8 mouse cellular contexts compared by ENCODE assay signal in the genomic region with DNA sequence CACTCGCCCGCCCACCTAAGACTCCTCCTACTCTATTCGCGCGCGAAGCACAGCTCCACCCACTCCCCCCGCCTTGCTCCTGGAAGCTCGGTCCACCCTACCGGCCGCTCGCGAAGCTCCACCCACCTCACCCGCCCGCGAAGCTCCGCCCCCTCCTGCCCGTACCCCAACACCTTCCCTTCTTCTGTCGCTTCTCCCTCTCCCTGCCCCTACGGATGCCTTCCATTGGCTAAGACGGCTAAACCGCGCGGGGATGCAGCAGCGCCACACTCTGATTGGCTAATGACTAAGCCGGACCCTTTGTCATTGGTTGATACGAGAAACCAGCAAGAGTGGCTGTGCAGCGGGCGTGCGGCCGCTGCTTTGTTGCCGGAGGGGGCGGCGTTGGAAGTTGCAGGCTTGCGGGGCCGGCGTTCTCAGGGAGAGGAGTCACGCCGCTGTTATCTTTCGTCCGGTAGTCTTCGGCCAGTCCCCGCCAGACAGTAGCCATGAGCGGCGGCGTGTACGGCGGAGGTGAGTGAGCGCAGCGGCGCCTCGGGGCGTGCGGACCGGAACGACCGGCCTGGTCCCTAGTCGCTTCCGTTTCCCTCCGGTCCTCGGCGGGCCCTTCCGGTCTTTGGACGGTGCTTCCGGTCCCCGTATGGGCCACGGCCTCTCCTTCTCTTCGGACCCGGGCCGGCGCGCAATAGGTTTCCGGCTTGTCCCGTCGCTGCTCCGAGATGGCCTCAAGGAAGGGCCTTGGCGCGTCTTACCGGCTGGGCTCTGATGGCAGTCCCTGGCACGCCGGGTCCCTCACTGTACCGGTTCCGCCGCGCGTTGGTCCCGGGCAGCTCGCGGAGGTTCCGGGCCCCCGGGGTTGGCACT. TPM values are rescaled to one million over a fixed set of nuclear protein-coding genes. Genes with fewer than 3 reads are reported as not detected.
A peak's percentile ranks its signal among the peaks of the same experiment; 100 is the strongest.
DNase-seq lines count a peak whose midpoint lies in the region; ATAC-seq and TF ChIP-seq lines count a peak whose summit lies in the region.

No protein-coding gene starts in this region.

- H3K9me3 ChIP-seq in embryonic facial prominence, embryonic 14.5 days (ENCODE audit: control insufficient read depth, low read length), result no peaks in the 10 kb centered on the region
- no peaks in the 10 kb centered on the region; the same call in 1 of the 2 replicates for H3K9me3 ChIP-seq in limb, embryonic 13.5 days
- H3K9me3 ChIP-seq in midbrain, embryonic 16.5 days (replicated peaks; ENCODE audit: control insufficient read depth, low read length, poor library complexity, severe bottlenecking), result no peaks in the 10 kb centered on the region

- H3K4me2 ChIP-seq in embryonic facial prominence, embryonic 14.5 days (ENCODE audit: low read depth, low read length), result peak overlapping the region; percentile 57
- peak overlapping the region; percentile 80 for H3K4me2 ChIP-seq in limb, embryonic 13.5 days (replicated peaks)
- peak overlapping the region; percentile 77 for H3K4me2 ChIP-seq in midbrain, embryonic 16.5 days (ENCODE audit: low read length)

- ATAC-seq in embryonic facial prominence, embryonic 14.5 days (ENCODE audit: low read depth), result peak; percentile 100
- peak; percentile 100 for ATAC-seq in limb, embryonic 13.5 days (ENCODE audit: low FRiP score, low read depth)
- ATAC-seq in midbrain, embryonic 16.5 days, result peak; percentile 100

- peak overlapping the region; percentile 93 for H3K9ac ChIP-seq in embryonic facial prominence, embryonic 14.5 days (ENCODE audit: low read depth, low read length)
- peak overlapping the region; percentile 86 for H3K9ac ChIP-seq in heart, adult 2 months (ENCODE audit: low read depth, low read length)
- H3K9ac ChIP-seq in limb, embryonic 13.5 days, result peak overlapping the region; percentile 96
- H3K9ac ChIP-seq in midbrain, embryonic 16.5 days (ENCODE audit: low read depth, low read length), result peak overlapping the region; percentile 91

- peak; percentile 17 for TF ChIP-seq POLR2A in heart, adult 2 months (IDR thresholded peaks at IDR 0.05; ENCODE audit: insufficient read depth, low read depth, low read length)

- peaks cover 21% of the 10 kb centered on the region for H3K36me3 ChIP-seq in embryonic facial prominence, embryonic 14.5 days (ENCODE audit: control insufficient read depth, insufficient read depth, low read length)
- H3K36me3 ChIP-seq in heart, adult 2 months (ENCODE audit: control insufficient read depth, insufficient read depth, low read length), result no peaks in the 10 kb centered on the region
- peaks cover 20% of the 10 kb centered on the region for H3K36me3 ChIP-seq in limb, embryonic 13.5 days
- H3K36me3 ChIP-seq in midbrain, embryonic 16.5 days (ENCODE audit: control insufficient read depth, insufficient read depth, low read length), result peaks cover 8% of the 10 kb centered on the region

- intact Hi-C loops in heart, adult 2 months (cut with DNase I), result loop anchor here (1.0 to 10.0 kb wide), 2 partner anchors 28 to 314 kb away; a partner anchor contains a TSS

- TF ChIP-seq EP300 in heart, adult 2 months (IDR thresholded peaks at IDR 0.05; ENCODE audit: insufficient read depth, low read depth, low read length), result no peak

- H3K4me1 ChIP-seq in embryonic facial prominence, embryonic 14.5 days (ENCODE audit: control insufficient read depth, insufficient read depth, low read length), result peaks cover 5% of the 10 kb centered on the region; the same call in 1 of the 2 replicates
- no peaks in the 10 kb centered on the region for H3K4me1 ChIP-seq in heart, adult 2 months (ENCODE audit: control insufficient read depth, insufficient read depth, low read length)
- H3K4me1 ChIP-seq in limb, embryonic 13.5 days, result peaks cover 10% of the 10 kb centered on the region
- H3K4me1 ChIP-seq in midbrain, embryonic 16.5 days (ENCODE audit: control insufficient read depth, insufficient read depth, low read length), result peaks cover 11% of the 10 kb centered on the region

- TF ChIP-seq CTCF in heart, adult 2 months (IDR thresholded peaks at IDR 0.05), result peak; percentile 41

- H3K27ac ChIP-seq in embryonic facial prominence, embryonic 14.5 days (replicated peaks; ENCODE audit: low read depth, low read length), result peak overlapping the region; percentile 87
- H3K27ac ChIP-seq in heart, adult 2 months, result peak overlapping the region; percentile 84
- peak overlapping the region; percentile 79 for H3K27ac ChIP-seq in limb, embryonic 13.5 days
- peak overlapping the region; percentile 90 for H3K27ac ChIP-seq in midbrain, embryonic 16.5 days (ENCODE audit: low read length)

- peak; percentile 99 for DNase-seq in 3T3-L1 (ENCODE audit: low read depth, low spot score)
- DNase-seq in adrenal gland, postnatal 4 days (ENCODE audit: low spot score in 2 of 2), result peak; percentile 92 to 98
- DNase-seq in embryonic facial prominence, embryonic 14.5 days (ENCODE audit: low spot score), result peak; percentile 99
- DNase-seq in heart, adult 2 months, result peak; percentile 97
- DNase-seq in kidney, adult 8-10 months, result peak; percentile 98 to 99
- peak; percentile 97 to 100 for DNase-seq in spleen, postnatal 10 days (ENCODE audit: low spot score in 2 of 2)

- WGBS in embryonic facial prominence, embryonic 14.5 days, result 2% methylated on average over 38 of the region's 90 CpGs
- under 1% methylated on average over 90 of the region's 90 CpGs for WGBS in heart, adult 2 months
- WGBS in limb, embryonic 13.5 days, result under 1% methylated on average over 90 of the region's 90 CpGs
- under 1% methylated on average over 85 of the region's 90 CpGs for WGBS in midbrain, embryonic 16.5 days

- H3K79me2 ChIP-seq in heart, adult 2 months (replicated peaks; ENCODE audit: control insufficient read depth, insufficient read depth, low read length), result no peaks in the 10 kb centered on the region

- H3K27me3 ChIP-seq in embryonic facial prominence, embryonic 14.5 days (replicated peaks; ENCODE audit: control insufficient read depth, insufficient read depth, low read length), result no peaks in the 10 kb centered on the region
- no peaks in the 10 kb centered on the region for H3K27me3 ChIP-seq in heart, adult 2 months (ENCODE audit: control insufficient read depth, insufficient read depth, low read length)
- H3K27me3 ChIP-seq in limb, embryonic 13.5 days, result no peaks in the 10 kb centered on the region
- no peaks in the 10 kb centered on the region for H3K27me3 ChIP-seq in midbrain, embryonic 16.5 days (ENCODE audit: control insufficient read depth, insufficient read depth, low read depth, low read length)

- H3K4me3 ChIP-seq in embryonic facial prominence, embryonic 14.5 days (ENCODE audit: low read depth, low read length), result peak overlapping the region; percentile 94
- H3K4me3 ChIP-seq in heart, adult 2 months, result peak overlapping the region; percentile 59
- H3K4me3 ChIP-seq in limb, embryonic 13.5 days, result peak overlapping the region; percentile 98
- H3K4me3 ChIP-seq in midbrain, embryonic 16.5 days (ENCODE audit: low read depth, low read length), result peak overlapping the region; percentile 96

RNA-seq across cellular contexts. Expression of a gene that starts 2.5 kb away (rescaled TPM):
- total RNA-seq in adrenal gland, postnatal 4 days (2021), result 10 to 100 TPM; 60.0 to 64.9 TPM
- 102 and 124 TPM in 2 replicates for polyA plus RNA-seq in embryonic facial prominence, embryonic 14.5 days (2014; fragmentation: Nextera tagmentation; extraction: Ambion mirVana)
- total RNA-seq in heart, adult 2 months (2021), result 10 to 100 TPM; 22.1 to 22.9 TPM
- polyA plus RNA-seq in heart, adult 2 months (2012; rRNA removed), result 11.1 and 18.1 TPM in 2 replicates
- 167 and 170 TPM in 2 replicates for polyA plus RNA-seq in limb, embryonic 13.5 days (2015; fragmentation: Nextera tagmentation; extraction: Ambion mirVana)
- polyA plus RNA-seq in midbrain, embryonic 16.5 days (2015; fragmentation: Nextera tagmentation; extraction: Ambion mirVana), result 51.6 and 66.6 TPM in 2 replicates

RNA-seq across cellular contexts. Expression of a gene that starts 28.2 kb away (rescaled TPM):
- 100 to 1,000 TPM; 261 to 291 TPM for total RNA-seq in adrenal gland, postnatal 4 days (2021)
- 319 and 331 TPM in 2 replicates for polyA plus RNA-seq in embryonic facial prominence, embryonic 14.5 days (2014; fragmentation: Nextera tagmentation; extraction: Ambion mirVana)
- total RNA-seq in heart, adult 2 months (2021), result 100 to 1,000 TPM; 793 to 933 TPM
- 925 and 1,211 TPM in 2 replicates for polyA plus RNA-seq in heart, adult 2 months (2012; rRNA removed)
- polyA plus RNA-seq in limb, embryonic 13.5 days (2015; fragmentation: Nextera tagmentation; extraction: Ambion mirVana), result 322 and 328 TPM in 2 replicates
- polyA plus RNA-seq in midbrain, embryonic 16.5 days (2015; fragmentation: Nextera tagmentation; extraction: Ambion mirVana), result 297 and 301 TPM in 2 replicates

RNA-seq across cellular contexts. Expression of a gene that starts 28.8 kb away (rescaled TPM):
- total RNA-seq in adrenal gland, postnatal 4 days (2021), result 10 to 100 TPM; 35.5 to 37.9 TPM
- 29.2 and 34.0 TPM in 2 replicates for polyA plus RNA-seq in embryonic facial prominence, embryonic 14.5 days (2014; fragmentation: Nextera tagmentation; extraction: Ambion mirVana)
- total RNA-seq in heart, adult 2 months (2021), result 10 to 100 TPM; 39.3 to 44.8 TPM
- polyA plus RNA-seq in heart, adult 2 months (2012; rRNA removed), result 4.8 and 10.8 TPM in 2 replicates
- polyA plus RNA-seq in limb, embryonic 13.5 days (2015; fragmentation: Nextera tagmentation; extraction: Ambion mirVana), result 30.2 and 33.2 TPM in 2 replicates
- 23.7 and 26.9 TPM in 2 replicates for polyA plus RNA-seq in midbrain, embryonic 16.5 days (2015; fragmentation: Nextera tagmentation; extraction: Ambion mirVana)

Comparison
In these comparisons a context has a peak if more than half of its experiments do, and no peak if none do; other contexts are left out.
1. Peak in every context shown above with its lines: DNase-seq, ATAC-seq, H3K4me3 ChIP-seq and H3K27ac ChIP-seq.